Mouse (Mus musculus): ENCODE data around the gene Aip. TPM values are rescaled to one million over a fixed set of nuclear protein-coding genes. Genes with fewer than 3 reads are reported as not detected.
"Not testable (repeated sequence)": the region's sequence is repeated elsewhere in the genome, so short reads cannot be mapped to it uniquely, and the experiment has no call there.

Aip gene
- polyA plus RNA-seq, 1 experiment from 2014 or later, result 70.9 TPM

- peaks cover 31% of the 10 kb centered on the region for H3K4me1 ChIP-seq
- H3K36me3 ChIP-seq (replicated peaks), result peaks cover 47% of the 10 kb centered on the region
- H3K9me3 ChIP-seq, result no peaks in the 10 kb centered on the region
- H3K4me3 ChIP-seq, result peak overlapping the region; percentile 74
- WGBS, result 62% methylated on average over 7 of the region's 7 CpGs
- H3K27me3 ChIP-seq (replicated peaks; ENCODE audit: low read depth, poor library complexity, severe bottlenecking), result no peaks in the 10 kb centered on the region
- peak; percentile 22 for DNase-seq (ENCODE audit: low spot score)
- peak overlapping the region; percentile 86; the same call in 1 of the 2 replicates for H3K27ac ChIP-seq (replicated peaks)
Measured at GRCm38 (mm10) chr19:4126759-4127495, 1.3 kb upstream of the Aip start.

GRCm38 (mm10) chr19:4125268-4125667 lies 390 bp downstream of the Aip start:
- not testable (repeated sequence) for H3K27me3 ChIP-seq (replicated peaks; ENCODE audit: low read depth, poor library complexity, severe bottlenecking); H3K9me3 ChIP-seq
- Histone ChIP-seq H3K4me1 (peaks cover 39% of the 10 kb centered on the region), H3K36me3 (replicated peaks) (peaks cover 30% of the 10 kb centered on the region), H3K4me3 (peak overlapping the region; percentile 74), H3K27ac (replicated peaks) (peak overlapping the region; percentile 86)
- 20% methylated on average over 4 of the region's 4 CpGs for WGBS
- DNase-seq (ENCODE audit: low spot score), result peak; percentile 17

GRCm38 (mm10) chr19:4124432-4124831 lies 1.2 kb downstream of the Aip start:
- Histone ChIP-seq H3K27ac (replicated peaks) (no peak overlapping the region), H3K9me3 (no peaks in the 10 kb centered on the region), H3K36me3 (replicated peaks) (peaks cover 22% of the 10 kb centered on the region), H3K4me3 (no peak overlapping the region), H3K27me3 (replicated peaks; ENCODE audit: low read depth, poor library complexity, severe bottlenecking) (no peaks in the 10 kb centered on the region), H3K4me1 (peaks cover 43% of the 10 kb centered on the region)
- no peak for DNase-seq (ENCODE audit: low spot score)
- WGBS, result 77% methylated on average over 4 of the region's 4 CpGs

GRCm38 (mm10) chr19:4122411-4123370 lies 3.0 kb downstream of the Aip start:
- no peak overlapping the region for H3K27ac ChIP-seq (replicated peaks)
- DNase-seq (ENCODE audit: low spot score), result no peak
- no peak overlapping the region for H3K4me3 ChIP-seq
- 84% methylated on average over 7 of the region's 7 CpGs for WGBS
- no peaks in the 10 kb centered on the region for H3K27me3 ChIP-seq (replicated peaks; ENCODE audit: low read depth, poor library complexity, severe bottlenecking)
- peaks cover 42% of the 10 kb centered on the region for H3K4me1 ChIP-seq
- H3K36me3 ChIP-seq (replicated peaks), result peaks cover 15% of the 10 kb centered on the region
- no peaks in the 10 kb centered on the region for H3K9me3 ChIP-seq

GRCm38 (mm10) chr19:4121896-4122295 lies 3.8 kb downstream of the Aip start:
- 59% methylated on average over 6 of the region's 6 CpGs for WGBS
- Histone ChIP-seq H3K36me3 (replicated peaks) (peaks cover 18% of the 10 kb centered on the region), H3K4me3 (peak overlapping the region; percentile 63; the same call in 1 of the 2 replicates), H3K4me1 (peaks cover 35% of the 10 kb centered on the region), H3K27ac (replicated peaks) (peak overlapping the region; percentile 92; the same call in 1 of the 2 replicates)
- not testable (repeated sequence) for DNase-seq (ENCODE audit: low spot score); H3K27me3 ChIP-seq (replicated peaks; ENCODE audit: low read depth, poor library complexity, severe bottlenecking); H3K9me3 ChIP-seq

- H3K27me3 ChIP-seq (replicated peaks; ENCODE audit: low read depth, poor library complexity, severe bottlenecking), result no peaks in the 10 kb centered on the region
- peak overlapping the region; percentile 92 for H3K27ac ChIP-seq (replicated peaks)
- H3K4me1 ChIP-seq, result peaks cover 28% of the 10 kb centered on the region
- peak; percentile 96 for DNase-seq (ENCODE audit: low spot score)
- peaks cover 25% of the 10 kb centered on the region for H3K36me3 ChIP-seq (replicated peaks)
- no peaks in the 10 kb centered on the region for H3K9me3 ChIP-seq
- WGBS, result 3% methylated on average over 38 of the region's 38 CpGs
- peak overlapping the region; percentile 63 for H3K4me3 ChIP-seq
Measured at GRCm38 (mm10) chr19:4121097-4121805, 4.4 kb downstream of the Aip start.

GRCm38 (mm10) chr19:4120496-4120895 lies 5.2 kb downstream of the Aip start:
- no peak overlapping the region for H3K27ac ChIP-seq (replicated peaks)
- H3K27me3 ChIP-seq (replicated peaks; ENCODE audit: low read depth, poor library complexity, severe bottlenecking), result no peaks in the 10 kb centered on the region
- H3K4me1 ChIP-seq, result peaks cover 24% of the 10 kb centered on the region
- DNase-seq (ENCODE audit: low spot score), result no peak
- H3K36me3 ChIP-seq (replicated peaks), result peaks cover 32% of the 10 kb centered on the region
- H3K9me3 ChIP-seq, result no peaks in the 10 kb centered on the region
- WGBS, result 96% methylated on average over 2 of the region's 2 CpGs
- H3K4me3 ChIP-seq, result peak overlapping the region; percentile 63

- Histone ChIP-seq H3K36me3 (replicated peaks) (peaks cover 38% of the 10 kb centered on the region), H3K4me1 (peaks cover 19% of the 10 kb centered on the region), H3K9me3 (no peaks in the 10 kb centered on the region), H3K27me3 (replicated peaks; ENCODE audit: low read depth, poor library complexity, severe bottlenecking) (no peaks in the 10 kb centered on the region), H3K27ac (replicated peaks) (no peak overlapping the region), H3K4me3 (peak overlapping the region; percentile 63; the same call in 1 of the 2 replicates)
- no peak for DNase-seq (ENCODE audit: low spot score)
- 88% methylated on average over 6 of the region's 6 CpGs for WGBS
Measured at GRCm38 (mm10) chr19:4119716-4120487, 5.8 kb downstream of the Aip start.

GRCm38 (mm10) chr19:4118350-4118749 lies 7.3 kb downstream of the Aip start:
- H3K36me3 ChIP-seq (replicated peaks), result peaks cover 54% of the 10 kb centered on the region
- no peak overlapping the region for H3K27ac ChIP-seq (replicated peaks)
- 95% methylated on average over 2 of the region's 2 CpGs for WGBS
- no peak overlapping the region for H3K4me3 ChIP-seq
- peaks cover 26% of the 10 kb centered on the region for H3K4me1 ChIP-seq
- no peaks in the 10 kb centered on the region for H3K27me3 ChIP-seq (replicated peaks; ENCODE audit: low read depth, poor library complexity, severe bottlenecking)
- H3K9me3 ChIP-seq, result no peaks in the 10 kb centered on the region
- no peak for DNase-seq (ENCODE audit: low spot score)

GRCm38 (mm10) chr19:4117006-4117405 lies 8.7 kb downstream of the Aip start:
- Histone ChIP-seq H3K27ac (replicated peaks) (no peak overlapping the region), H3K36me3 (replicated peaks) (peaks cover 67% of the 10 kb centered on the region), H3K9me3 (no peaks in the 10 kb centered on the region), H3K27me3 (replicated peaks; ENCODE audit: low read depth, poor library complexity, severe bottlenecking) (no peaks in the 10 kb centered on the region), H3K4me1 (peaks cover 32% of the 10 kb centered on the region), H3K4me3 (no peak overlapping the region)
- DNase-seq (ENCODE audit: low spot score), result no peak
- WGBS, result 97% methylated on average over 7 of the region's 7 CpGs

GRCm38 (mm10) chr19:4115816-4116215 lies 9.8 kb downstream of the Aip start:
- H3K27me3 ChIP-seq (replicated peaks; ENCODE audit: low read depth, poor library complexity, severe bottlenecking), result no peaks in the 10 kb centered on the region
- no peak overlapping the region for H3K4me3 ChIP-seq
- peaks cover 29% of the 10 kb centered on the region for H3K4me1 ChIP-seq
- no peak for DNase-seq (ENCODE audit: low spot score)
- H3K27ac ChIP-seq (replicated peaks), result no peak overlapping the region
- H3K36me3 ChIP-seq (replicated peaks), result peaks cover 79% of the 10 kb centered on the region
- no peaks in the 10 kb centered on the region for H3K9me3 ChIP-seq
- 83% methylated on average over 11 of the region's 11 CpGs for WGBS
